Mouse (Mus musculus): ENCODE data around the gene Traf4.
"Not testable (repeated sequence)": the region's sequence is repeated elsewhere in the genome, so short reads cannot be mapped to it uniquely, and the experiment has no call there.

Traf4 gene

DNA sequence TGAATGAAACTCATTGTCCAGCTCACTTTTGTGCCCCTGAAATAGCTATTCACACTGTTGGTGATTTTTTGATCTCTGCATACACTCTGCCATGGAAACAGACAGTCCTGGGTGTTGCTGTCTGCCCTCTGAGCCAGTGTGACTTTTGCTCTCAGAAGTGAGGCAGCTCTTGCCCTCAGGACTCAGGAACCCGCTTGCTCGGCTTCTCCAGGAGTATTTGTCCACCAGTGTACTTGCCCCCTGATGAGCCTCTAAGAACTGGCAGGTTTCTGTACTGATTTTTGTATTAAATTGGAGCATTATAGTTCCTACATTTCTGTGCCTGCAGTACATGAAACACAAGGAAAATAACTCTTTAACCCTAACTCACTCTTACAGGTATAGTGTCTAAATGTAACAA lies 21.9 kb downstream of the Traf4 start:
- in situ Hi-C loops (cut with MboI, MseI): loop anchor here (10.0 kb wide), 1 partner anchor 319 kb away; no protein-coding TSS in a partner anchor

- in situ Hi-C loops (cut with MboI, MseI): loop anchor here (10.0 kb wide), 1 partner anchor 316 kb away; no protein-coding TSS in a partner anchor
Measured at GRCm38 (mm10) chr11:78140665-78141064, 24.7 kb downstream of the Traf4 start.

- in situ Hi-C loops (cut with MboI, MseI): no loop called here
Measured at GRCm38 (mm10) chr11:78138023-78138422, 27.4 kb downstream of the Traf4 start.

GRCm38 (mm10) chr11:78137584-78137983 lies 27.8 kb downstream of the Traf4 start:
- in situ Hi-C loops (cut with MboI, MseI): no loop called here

DNA sequence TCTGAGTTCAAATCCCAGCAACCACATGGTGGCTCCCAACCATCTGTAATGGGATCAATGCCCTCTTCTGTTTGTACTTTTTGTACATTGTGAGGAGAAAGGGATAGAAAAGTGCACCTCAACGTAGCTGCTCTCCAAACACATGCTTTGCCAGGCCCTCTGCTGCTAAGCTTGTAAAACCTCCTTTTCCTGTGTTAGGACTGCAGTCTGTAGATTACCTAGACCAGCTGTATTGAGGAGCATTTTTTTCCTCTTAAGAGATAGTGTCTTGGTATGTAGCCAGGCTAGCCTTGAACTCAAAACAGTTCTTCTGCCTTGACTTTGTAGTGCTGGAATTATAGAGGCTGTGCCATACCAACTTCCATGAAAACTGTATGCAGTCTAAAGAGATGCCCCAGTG lies 29.3 kb downstream of the Traf4 start:
- in situ Hi-C loops (cut with MboI, MseI): no loop called here

DNA sequence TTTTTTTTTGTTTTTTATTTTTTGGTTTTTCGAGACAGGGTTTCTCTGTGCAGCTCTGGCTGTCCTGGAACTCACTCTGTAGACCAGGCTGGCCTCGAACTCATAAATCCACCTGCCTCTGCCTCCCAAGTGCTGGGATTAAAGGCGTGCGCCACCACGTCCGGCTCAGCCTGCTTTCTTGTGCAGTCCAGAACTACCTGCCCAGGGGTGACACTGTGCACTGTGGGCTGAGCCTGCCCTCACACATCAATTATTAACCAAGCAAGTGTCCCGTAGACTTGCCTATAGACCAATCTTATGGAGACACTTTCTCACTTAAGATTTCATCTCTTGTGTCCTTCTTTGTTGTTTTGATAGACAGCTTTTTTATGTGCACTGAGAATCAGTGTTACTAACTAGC lies 30.1 kb downstream of the Traf4 start:
- in situ Hi-C loops (cut with MboI, MseI): not testable (repeated sequence)

GRCm38 (mm10) chr11:78134344-78134743 lies 31.0 kb downstream of the Traf4 start:
- in situ Hi-C loops (cut with MboI, MseI): no loop called here

DNA sequence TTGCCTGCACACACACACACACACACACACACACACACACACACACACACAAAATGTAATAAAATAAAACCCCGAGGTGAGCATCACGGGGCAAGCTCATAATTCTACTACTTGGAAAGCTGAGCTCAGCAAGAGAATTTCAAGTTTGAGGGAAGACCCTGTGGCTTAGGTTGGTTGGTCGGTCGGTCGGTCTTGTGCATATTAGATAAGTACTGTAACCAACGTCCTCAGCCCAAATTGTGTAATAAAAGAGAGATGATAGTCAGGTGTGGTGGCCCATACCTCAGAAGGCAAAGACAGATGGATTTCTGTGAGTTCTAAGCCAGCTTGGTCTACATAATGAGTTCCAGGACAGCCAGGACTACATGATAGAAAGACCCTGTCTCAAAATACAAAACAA lies 31.5 kb downstream of the Traf4 start:
- in situ Hi-C loops (cut with MboI, MseI): no loop called here

GRCm38 (mm10) chr11:78129458-78129857 lies 35.9 kb downstream of the Traf4 start:
- in situ Hi-C loops (cut with MboI, MseI): no loop called here

DNA sequence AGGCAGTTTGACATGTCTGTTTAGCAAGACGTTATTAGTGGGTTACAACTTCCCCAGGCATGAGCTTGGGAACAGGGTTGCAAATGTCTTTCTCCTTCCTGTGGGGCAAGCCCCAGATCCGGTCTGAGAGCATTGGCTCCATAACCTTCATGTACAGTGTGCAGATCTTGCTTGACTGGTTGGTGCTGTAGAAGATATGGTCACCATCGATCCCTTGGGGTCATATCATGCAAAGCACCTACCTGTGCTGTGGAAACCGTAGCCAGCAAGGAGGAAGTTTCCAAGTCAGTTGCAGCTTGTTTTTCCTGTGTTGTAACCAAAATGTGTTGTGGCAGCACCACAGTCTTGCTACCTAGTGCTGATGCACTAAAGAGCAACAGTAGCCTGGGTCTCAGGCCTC lies 38.6 kb downstream of the Traf4 start:
- in situ Hi-C loops (cut with MboI, MseI): no loop called here

DNA sequence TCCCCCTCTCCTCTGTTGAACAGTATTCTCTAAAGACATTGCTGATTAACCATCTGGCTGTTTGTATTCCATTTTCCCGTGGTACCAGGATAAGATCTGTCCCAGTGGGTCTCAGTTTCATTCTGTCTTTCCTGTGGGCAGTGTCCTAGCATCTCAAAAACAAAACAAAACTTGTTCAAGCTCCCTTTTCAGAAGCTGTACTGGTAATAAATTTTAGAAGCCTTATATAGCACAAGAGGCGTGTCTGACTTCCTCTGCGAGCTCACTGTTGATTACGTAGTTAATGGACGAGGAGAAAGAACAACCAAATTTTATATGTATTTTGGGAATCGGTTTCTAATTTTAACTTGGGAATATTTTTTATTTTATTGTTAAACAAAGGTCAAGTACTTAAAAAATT lies 39.7 kb downstream of the Traf4 start:
- in situ Hi-C loops (cut with MboI, MseI): no loop called here

- in situ Hi-C loops (cut with MboI, MseI): no loop called here
Measured at GRCm38 (mm10) chr11:78123782-78124181, 41.6 kb downstream of the Traf4 start.

DNA sequence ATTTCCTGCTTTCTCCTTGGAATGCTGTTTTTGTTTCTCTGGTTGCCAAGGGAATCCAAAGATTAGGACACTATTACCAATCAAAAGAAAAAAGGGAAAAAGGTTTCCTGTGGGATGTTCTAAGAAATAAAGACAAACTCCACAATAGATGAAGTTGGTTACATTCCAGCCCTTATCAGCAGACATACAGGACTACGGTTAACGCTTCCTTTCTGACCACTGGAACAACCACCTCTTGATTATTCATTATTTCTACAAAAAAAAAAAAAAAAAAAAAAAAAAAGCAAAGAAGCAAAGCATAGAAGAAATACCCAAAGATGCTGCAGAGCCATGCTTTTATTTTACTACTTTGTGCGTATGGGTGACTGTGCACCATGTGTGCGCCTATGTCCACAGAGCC lies 42.6 kb downstream of the Traf4 start:
- in situ Hi-C loops (cut with MboI, MseI): no loop called here

GRCm38 (mm10) chr11:78121176-78121575 lies 44.2 kb downstream of the Traf4 start:
- in situ Hi-C loops (cut with MboI, MseI): no loop called here

DNA sequence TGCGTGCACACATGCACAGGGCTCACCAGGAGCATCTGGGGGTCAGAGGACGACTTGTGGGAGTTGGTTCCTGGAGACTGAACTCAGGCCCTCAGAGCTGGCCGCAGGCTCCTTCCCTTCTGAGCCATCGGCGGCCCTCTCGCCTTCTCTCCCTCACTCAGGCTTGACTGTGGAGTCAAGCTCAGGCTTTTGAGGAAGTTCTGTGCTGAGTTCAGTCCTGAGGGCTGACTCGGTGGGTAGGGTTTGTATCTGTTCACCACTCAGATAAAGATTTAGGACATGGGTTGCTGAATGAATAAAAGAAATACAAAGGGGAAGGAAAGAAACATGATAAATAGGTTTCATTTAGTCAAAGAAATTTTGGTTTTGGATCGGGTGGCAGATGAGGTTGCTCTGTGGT lies 45.5 kb downstream of the Traf4 start:
- in situ Hi-C loops (cut with MboI, MseI): no loop called here

- in situ Hi-C loops (cut with MboI, MseI): no loop called here
Measured at GRCm38 (mm10) chr11:78118467-78118866, 46.9 kb downstream of the Traf4 start.

GRCm38 (mm10) chr11:78116146-78116410 lies 49.3 kb downstream of the Traf4 start:
- in situ Hi-C loops (cut with MboI, MseI): no loop called here

DNA sequence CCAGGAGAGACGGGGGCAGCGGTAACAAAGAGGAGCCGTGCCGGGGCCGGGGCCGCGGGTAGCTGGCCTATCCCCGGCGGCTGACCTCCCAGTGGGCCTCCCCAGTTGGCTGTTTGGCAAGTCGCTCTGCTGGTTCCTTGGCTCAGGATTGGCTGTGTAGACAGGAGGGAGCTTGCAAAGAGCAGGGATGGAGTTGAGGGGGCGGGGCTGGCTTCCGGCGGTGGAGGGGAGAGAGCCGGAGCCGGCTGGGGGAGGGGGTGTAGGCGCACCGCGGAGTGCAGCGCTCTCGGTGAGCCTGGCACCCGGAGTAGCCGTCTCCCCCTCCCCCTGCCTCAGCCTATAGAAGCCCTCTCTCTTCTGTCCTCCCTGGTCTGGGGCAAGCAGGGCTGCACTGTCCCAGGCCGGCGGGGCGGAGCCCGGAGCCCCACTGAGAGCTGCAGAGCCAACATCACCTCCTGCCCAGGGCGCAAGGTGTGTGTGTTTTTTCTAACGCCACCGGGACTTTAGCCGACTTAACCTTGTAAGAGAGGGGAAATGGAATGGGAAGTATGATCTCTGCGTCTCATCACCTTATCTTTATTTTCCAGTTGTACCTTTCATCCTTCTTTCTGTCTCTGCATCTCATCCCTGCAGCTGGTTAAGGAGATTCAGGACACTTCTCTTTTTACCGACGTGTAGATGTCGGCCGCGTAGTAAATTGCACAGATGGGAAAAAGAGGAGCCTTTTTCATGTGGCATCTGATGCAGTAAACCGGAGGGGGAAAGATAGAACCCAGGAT lies 49.8 kb downstream of the Traf4 start:
- in situ Hi-C loops (cut with MboI, MseI): no loop called here

- in situ Hi-C loops (cut with MboI, MseI): no loop called here
Measured at GRCm38 (mm10) chr11:78114676-78115366, 50.6 kb downstream of the Traf4 start.

DNA sequence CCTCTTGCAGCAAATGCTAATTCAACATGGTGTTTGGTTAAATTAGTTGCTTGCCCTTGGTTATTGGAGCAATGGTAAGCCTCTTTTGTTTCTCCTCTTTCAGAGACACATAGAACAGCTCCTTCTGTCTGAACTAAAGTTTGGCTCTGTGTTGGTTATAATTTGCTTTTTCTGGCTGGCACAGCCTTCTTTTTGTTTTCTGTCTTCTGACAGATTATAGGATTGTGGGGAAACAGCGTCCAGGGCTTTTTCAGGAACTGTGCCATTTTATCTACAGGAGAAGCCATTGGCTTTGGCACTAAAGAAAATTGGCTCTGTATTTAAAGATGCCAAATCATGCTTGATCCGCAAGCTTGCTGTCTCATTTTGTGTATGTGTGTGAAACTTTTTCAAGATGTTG lies 51.8 kb downstream of the Traf4 start:
- in situ Hi-C loops (cut with MboI, MseI): no loop called here
